Mouse (Mus musculus) liver, embryonic 12.5 days (tissue): ENCODE measurements around the gene Rhox8. TPM values are rescaled to one million over a fixed set of nuclear protein-coding genes. Genes with fewer than 3 reads are reported as not detected.
"Not testable (repeated sequence)": the region's sequence is repeated elsewhere in the genome, so short reads cannot be mapped to it uniquely, and the experiment has no call there.

ENCODE experiments used
- ATAC-seq: fragments of 200-750 bp; cut with Nextera tagmentation; 2 replicates; pipeline ENCODE4 v1.8.0; 2017; ENCODE audit warnings: moderate number of reproducible peaks, mild to moderate bottlenecking, moderate library complexity
- H3K27ac ChIP-seq: fragments of 300-500 bp; sonication (generic); 2 replicates; pipeline ENCODE4 v1.5.1; 2016; ENCODE audit warnings: mild to moderate bottlenecking
- H3K27me3 ChIP-seq: fragments of 300-500 bp; sonication (generic); replicated peaks from 2 replicates; pipeline ENCODE4 v1.6.1; 2016; ENCODE audit warnings: mild to moderate bottlenecking, moderate library complexity
- H3K36me3 ChIP-seq: fragments of 300-500 bp; sonication (generic); 2 replicates; pipeline ENCODE4 v1.6.1; 2016; ENCODE audit warnings: mild to moderate bottlenecking, moderate library complexity
- H3K4me1 ChIP-seq: fragments of 300-500 bp; sonication (generic); 2 replicates; pipeline ENCODE4 v1.6.1; 2016
- H3K4me2 ChIP-seq: fragments of 300-500 bp; sonication (generic); 2 replicates; pipeline ENCODE4 v1.6.1; 2016; ENCODE audit warnings: mild to moderate bottlenecking, moderate library complexity
- H3K4me3 ChIP-seq: fragments of 300-500 bp; sonication (generic); 2 replicates; pipeline ENCODE4 v1.5.1; 2016; ENCODE audit warnings: mild to moderate bottlenecking, moderate library complexity
- H3K9ac ChIP-seq: fragments of 300-500 bp; sonication (generic); 2 replicates; pipeline ENCODE4 v1.6.1; 2016; ENCODE audit warnings: mild to moderate bottlenecking, moderate library complexity
- H3K9me3 ChIP-seq: fragments of 300-500 bp; sonication (generic); replicated peaks from 2 replicates; pipeline ENCODE4 v1.6.1; 2016; ENCODE audit warnings: mild to moderate bottlenecking, moderate library complexity
- WGBS: fragments of 180-500 bp; shearing (Covaris S2); methylation state at CpG from one replicate; pipeline ENCODE4 v1.1.7; 2016; ENCODE audit not compliant: insufficient replicate concordance; 5-methylcytosine and 5-hydroxymethylcytosine counted together
- polyA plus RNA-seq: library from polyadenylated mRNA; unstranded; fragments of >200 nt; fragmentation: Nextera tagmentation; extraction: Ambion mirVana; gene quantifications from 2 replicates; pipeline ENCODE4 v1.2.1, GENCODE M21; 2016

Gene Rhox8
- polyA plus RNA-seq = not detected in 2 replicates

DNA sequence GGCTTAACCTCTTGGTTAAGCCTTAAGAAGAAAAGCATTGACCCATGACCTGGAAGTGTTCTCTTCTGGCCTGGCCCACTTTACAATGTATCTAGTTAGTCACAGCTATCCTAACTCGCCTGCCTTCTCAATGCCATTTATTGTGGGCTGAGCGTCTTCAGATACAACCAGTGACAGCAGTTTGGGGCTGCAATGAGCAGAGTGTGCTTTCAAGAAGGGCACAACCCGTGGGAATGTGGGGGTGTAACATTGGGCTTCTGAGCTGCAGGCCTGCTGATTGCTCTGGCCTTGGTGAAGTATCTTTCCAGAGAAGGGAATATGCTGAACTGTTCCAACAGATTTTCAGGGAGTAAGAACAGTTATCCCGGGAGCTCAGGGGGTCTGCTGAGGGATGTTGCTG lies at the start of gene Rhox8:
Gene Rhox8 (minus strand): TSS at position 101 of the 400 bp plus-strand sequence.
- Histone ChIP-seq H3K27me3 (no peaks in the 10 kb centered on the region), H3K9me3 (no peaks in the 10 kb centered on the region), H3K9ac (no peak within 1 kb of the TSS), H3K4me3 (no peak within 1 kb of the TSS), H3K4me2 (no peak within 1 kb of the TSS), H3K27ac (no peak within 1 kb of the TSS), H3K4me1 (no peaks in the 10 kb centered on the region), H3K36me3 (no peaks in the 10 kb centered on the region)
- no peak for ATAC-seq
- WGBS = 68% methylated on average over 4 of the region's 4 CpGs

GRCm38 (mm10) chrX:37916311-37916710 lies 37.6 kb upstream of the Rhox8 start:
- 44% methylated on average over 4 of the region's 4 CpGs for WGBS
- Histone ChIP-seq H3K36me3 (no peaks in the 10 kb centered on the region), H3K4me3 (no peak overlapping the region)

DNA sequence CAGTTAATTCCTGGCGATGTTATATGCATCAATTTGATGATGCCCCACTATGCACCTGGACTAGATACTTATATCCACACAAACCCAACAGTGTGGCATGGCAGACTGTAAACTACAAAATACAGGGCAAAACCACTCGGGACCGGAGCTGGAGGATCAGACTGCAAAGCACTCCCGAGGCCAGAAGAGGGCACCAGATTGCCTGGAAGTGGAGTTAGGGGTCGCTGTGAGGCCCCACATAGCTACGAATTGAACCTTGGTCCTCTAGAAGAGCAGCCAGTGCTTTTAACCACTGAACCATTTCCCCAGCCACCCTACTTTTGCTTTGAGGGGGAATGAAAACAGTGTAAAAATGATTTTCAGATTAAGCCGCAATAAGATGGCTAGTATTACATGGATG lies 29.8 kb upstream of the Rhox8 start:
- Histone ChIP-seq H3K4me1 (no peaks in the 10 kb centered on the region), H3K27me3 (no peaks in the 10 kb centered on the region), H3K9me3 (no peaks in the 10 kb centered on the region), H3K4me2 (no peak overlapping the region), H3K4me3 (no peak overlapping the region), H3K27ac (no peak overlapping the region), H3K36me3 (no peaks in the 10 kb centered on the region), H3K9ac (no peak overlapping the region)
- 43% methylated on average over 7 of the region's 7 CpGs for WGBS
- ATAC-seq = no peak

More at GRCm38 (mm10) chrX:37916311-37916710, 37.6 kb upstream of the Rhox8 start:
- ATAC-seq = no peak
- H3K9me3 ChIP-seq = no peaks in the 10 kb centered on the region
- H3K27me3 ChIP-seq = no peaks in the 10 kb centered on the region
- no peaks in the 10 kb centered on the region for H3K4me1 ChIP-seq
- H3K4me2 ChIP-seq = no peak overlapping the region
- H3K27ac ChIP-seq = no peak overlapping the region
- no peak overlapping the region for H3K9ac ChIP-seq

DNA sequence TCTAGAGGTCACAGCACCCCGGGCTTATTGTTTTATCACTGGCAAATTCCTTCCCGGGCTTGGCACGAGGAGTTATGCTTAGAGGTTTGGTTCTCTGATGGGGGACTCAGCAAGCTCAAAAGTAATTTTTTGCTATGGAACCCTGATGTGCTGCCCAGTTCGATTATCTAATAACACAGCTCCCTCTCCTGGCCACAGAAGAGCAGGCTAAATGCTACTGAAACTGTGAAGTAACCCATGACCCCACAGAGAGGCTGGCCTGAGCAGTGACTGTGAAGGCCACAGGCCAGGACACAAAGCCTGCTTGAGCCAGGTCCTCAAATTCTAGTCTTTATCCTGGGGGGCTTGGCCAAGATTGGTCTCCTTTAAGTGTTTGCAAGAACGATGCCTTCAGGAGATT lies 25.0 kb upstream of the Rhox8 start:
- H3K27ac ChIP-seq = no peak overlapping the region
- H3K27me3 ChIP-seq = no peaks in the 10 kb centered on the region
- H3K4me1 ChIP-seq = no peaks in the 10 kb centered on the region
- H3K9me3 ChIP-seq = no peaks in the 10 kb centered on the region
- no peaks in the 10 kb centered on the region for H3K36me3 ChIP-seq
- H3K4me3 ChIP-seq = no peak overlapping the region
- no peak overlapping the region for H3K4me2 ChIP-seq
- H3K9ac ChIP-seq = no peak overlapping the region
- WGBS = 49% methylated on average over 5 of the region's 5 CpGs
- no peak for ATAC-seq

DNA sequence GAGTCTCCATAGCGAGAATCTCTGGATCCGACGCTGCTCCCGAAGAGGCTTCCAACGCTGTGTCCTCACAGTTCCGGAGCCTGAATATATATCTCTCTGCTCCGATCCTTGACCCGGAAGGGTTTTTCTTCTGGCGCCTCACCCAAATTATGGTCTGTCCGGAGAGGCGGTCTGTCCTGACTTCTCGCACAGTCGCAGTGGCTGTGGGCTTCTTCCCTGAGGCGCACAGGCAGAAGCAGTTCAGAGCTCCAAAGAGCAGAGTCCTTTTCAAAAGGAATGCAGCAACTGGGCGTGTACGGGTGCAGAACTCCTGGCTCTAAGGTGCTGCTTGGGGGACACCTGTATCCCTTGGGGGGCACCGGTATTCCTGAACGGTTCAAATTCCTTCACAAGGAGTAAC lies 22.9 kb upstream of the Rhox8 start, which contains the start of gene Rhox9:
Gene Rhox9 (minus strand): TSS at position 101 of the 400 bp plus-strand sequence.
- not testable (repeated sequence) for H3K36me3 ChIP-seq, H3K4me2 ChIP-seq, H3K9me3 ChIP-seq, H3K4me1 ChIP-seq, H3K27ac ChIP-seq, H3K27me3 ChIP-seq, H3K9ac ChIP-seq, H3K4me3 ChIP-seq, ATAC-seq
- WGBS = 83% methylated on average over 9 of the region's 18 CpGs

GRCm38 (mm10) chrX:37897132-37897531 lies 18.4 kb upstream of the Rhox8 start, which contains the start of gene Rhox7b:
Gene Rhox7b (minus strand): TSS chrX:37897232.
- not testable (repeated sequence) for H3K9me3 ChIP-seq, H3K4me3 ChIP-seq, H3K4me1 ChIP-seq, H3K9ac ChIP-seq, H3K4me2 ChIP-seq, ATAC-seq, H3K27ac ChIP-seq, H3K36me3 ChIP-seq, H3K27me3 ChIP-seq
- WGBS = 40% methylated on average over 9 of the region's 9 CpGs

GRCm38 (mm10) chrX:37871641-37872040 lies 7.1 kb downstream of the Rhox8 start:
- Histone ChIP-seq H3K4me2 (no peak overlapping the region), H3K9me3 (no peaks in the 10 kb centered on the region), H3K4me1 (no peaks in the 10 kb centered on the region), H3K4me3 (no peak overlapping the region), H3K9ac (no peak overlapping the region), H3K27me3 (no peaks in the 10 kb centered on the region), H3K36me3 (no peaks in the 10 kb centered on the region), H3K27ac (no peak overlapping the region)
- WGBS = 87% methylated on average over 2 of the region's 2 CpGs
- ATAC-seq = no peak

DNA sequence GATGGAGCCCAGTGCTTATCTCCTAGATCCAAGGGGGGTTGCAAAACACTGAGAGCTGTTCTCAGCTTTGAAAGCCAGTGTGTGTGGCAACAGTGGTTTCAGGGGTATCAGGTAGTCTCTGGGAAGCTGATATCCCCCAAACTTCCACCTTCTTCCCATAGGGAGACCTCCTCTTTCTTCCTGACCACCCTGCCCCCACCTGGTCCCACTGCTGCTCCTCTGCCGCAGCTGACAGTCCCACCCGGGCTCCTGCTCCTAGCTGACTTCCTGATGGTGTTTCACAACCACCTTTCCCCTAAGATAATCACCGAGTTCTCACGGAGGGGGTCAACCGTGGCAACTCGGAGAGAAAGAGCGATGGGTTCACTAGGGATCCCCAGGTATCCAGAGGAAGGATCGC lies 47.4 kb downstream of the Rhox8 start, which contains the start of gene Rhox7a:
Gene Rhox7a (plus strand): TSS at position 301 of the 400 bp plus-strand sequence.
- H3K4me3 ChIP-seq, H3K9ac ChIP-seq, H3K9me3 ChIP-seq, H3K36me3 ChIP-seq, H3K27me3 ChIP-seq, H3K4me2 ChIP-seq, H3K27ac ChIP-seq, H3K4me1 ChIP-seq, ATAC-seq: not testable (repeated sequence)
- WGBS = 55% methylated on average over 8 of the region's 8 CpGs

- H3K4me3 ChIP-seq, H3K4me1 ChIP-seq, ATAC-seq, H3K27ac ChIP-seq, H3K4me2 ChIP-seq, H3K36me3 ChIP-seq, H3K9me3 ChIP-seq, H3K27me3 ChIP-seq, H3K9ac ChIP-seq: not testable (repeated sequence)
- 77% methylated on average over 4 of the region's 12 CpGs for WGBS
Observed at GRCm38 (mm10) chrX:37826610-37827009, 52.1 kb downstream of the Rhox8 start, which contains the start of gene Rhox6. Gene Rhox6 (plus strand): TSS chrX:37826910.

Other genes starting within 250 kb of the Rhox8 start
- not detected in 2 replicates for gene Rhox2g, start 235.5 kb downstream of the Rhox8 start, polyA plus RNA-seq
- not detected in 2 replicates for gene Rhox4g, start 227.6 kb downstream of the Rhox8 start, polyA plus RNA-seq
- not detected in 2 replicates for gene Rhox3h, start 210.2 kb downstream of the Rhox8 start, polyA plus RNA-seq
- gene Rhox2h, start 205.7 kb downstream of the Rhox8 start, polyA plus RNA-seq = not detected in 2 replicates
- 7.3 and 7.5 TPM in 2 replicates for gene Rhox5, start 74.1 kb downstream of the Rhox8 start, polyA plus RNA-seq
- gene Rhox6, start 52.0 kb downstream of the Rhox8 start, polyA plus RNA-seq = not detected in 2 replicates
- gene Rhox7a, start 47.3 kb downstream of the Rhox8 start, polyA plus RNA-seq = not detected in 2 replicates
- gene Rhox7b, start 18.3 kb upstream of the Rhox8 start, polyA plus RNA-seq = not detected in 2 replicates
- gene Rhox9, start 22.8 kb upstream of the Rhox8 start, polyA plus RNA-seq = not detected in 2 replicates
- gene Btg1-ps1, start 139.9 kb upstream of the Rhox8 start, polyA plus RNA-seq = not detected in 2 replicates
- gene Btg1-ps2, start 164.2 kb upstream of the Rhox8 start, polyA plus RNA-seq = not detected in 2 replicates
- not detected in 2 replicates for gene Rhox10, start 187.5 kb upstream of the Rhox8 start, polyA plus RNA-seq
- gene Rhox11, start 206.2 kb upstream of the Rhox8 start, polyA plus RNA-seq = not detected in 2 replicates
- gene Rhox12, start 232.0 kb upstream of the Rhox8 start, polyA plus RNA-seq = not detected in 2 replicates
- gene Rhox13, start 242.3 kb upstream of the Rhox8 start, polyA plus RNA-seq = not detected in 2 replicates